Mouse (Mus musculus) CH12.LX (cell line): ENCODE data around the gene Stk35. TPM values are rescaled to one million over a fixed set of nuclear protein-coding genes. Genes with fewer than 3 reads are reported as not detected.
A peak's percentile ranks its signal among the peaks of the same experiment; 100 is the strongest.

ENCODE experiments used
- DNase-seq: peaks from one replicate; pipeline ENCODE4 v3.0.0-alpha.2; 2013; ENCODE audit errors: extremely low read depth
- H3K27ac ChIP-seq: 2 replicates; pipeline ENCODE4 v1.5.1; 2012; ENCODE audit warnings: low read depth, mild to moderate bottlenecking, control low read depth, moderate library complexity; ENCODE audit not compliant: insufficient read depth
- H3K27me3 ChIP-seq: replicated peaks from 2 replicates; pipeline ENCODE3; 2012; ENCODE audit warnings: inconsistent platforms
- H3K36me3 ChIP-seq, 2 experiments: replicated peaks in 1 of 2; 2 replicates each; pipeline versions ENCODE3 to v1.6.1; 2012; ENCODE audit warnings: inconsistent platforms in 1 of 2, low read length in 1 of 2, mild to moderate bottlenecking in 1 of 2, mixed read lengths in 1 of 2, moderate library complexity in 1 of 2; ENCODE audit not compliant: control insufficient read depth in 1 of 2, insufficient read depth in 1 of 2
- H3K4me1 ChIP-seq, 2 experiments: 2 replicates each; pipeline ENCODE4 v1.6.1; 2012; ENCODE audit warnings: inconsistent platforms in 1 of 2, moderate library complexity in 1 of 2; ENCODE audit not compliant: insufficient read depth in 2 of 2, control insufficient read depth in 1 of 2
- H3K4me2 ChIP-seq: 2 replicates; pipeline ENCODE4 v1.6.1; 2012; ENCODE audit warnings: low read depth, mild to moderate bottlenecking, control low read depth; ENCODE audit not compliant: poor library complexity, insufficient read depth, severe bottlenecking
- H3K4me3 ChIP-seq, 3 experiments: fragments of 150-350 bp in 1 of 3; sonication (generic) in 1 of 3; replicated peaks in 1 of 3; 2 replicates each; pipeline versions ENCODE3 to v1.5.1; 2011 to 2012; ENCODE audit warnings: low read depth in 2 of 3, low read length in 2 of 3, mild to moderate bottlenecking in 2 of 3, moderate library complexity in 2 of 3, control low read depth in 1 of 3, improper control_type of control experiment in 1 of 3, inconsistent platforms in 1 of 3, mixed read lengths in 1 of 3; ENCODE audit not compliant: poor library complexity in 1 of 3
- H3K79me2 ChIP-seq: replicated peaks from 2 replicates; pipeline ENCODE4 v1.6.1; 2012; ENCODE audit warnings: mild to moderate bottlenecking, moderate library complexity; ENCODE audit not compliant: control insufficient read depth, poor library complexity, insufficient read depth, severe bottlenecking; ENCODE audit errors: extremely low read depth
- H3K9ac ChIP-seq: 2 replicates; pipeline ENCODE4 v1.6.1; 2012; ENCODE audit warnings: low read depth, mild to moderate bottlenecking, control low read depth, moderate library complexity; ENCODE audit not compliant: insufficient read depth
- H3K9me3 ChIP-seq: replicated peaks from 2 replicates; pipeline ENCODE3; 2012; ENCODE audit warnings: low read length, inconsistent platforms, mixed read lengths
- CHD2 ChIP-seq: IDR thresholded peaks from 2 replicates; pipeline ENCODE4 v1.6.1; 2011; ENCODE audit warnings: low read length, improper control_type of control experiment
- CTCF ChIP-seq, 2 experiments: IDR thresholded peaks in 1 of 2; conservative IDR thresholded peaks in 1 of 2; 2 replicates each; pipeline ENCODE4 v1.5.1; 2011 to 2012; ENCODE audit warnings: low read depth in 2 of 2, low read length in 2 of 2, improper control_type of control experiment in 1 of 2, inconsistent platforms in 1 of 2, mild to moderate bottlenecking in 1 of 2, moderate library complexity in 1 of 2
- EP300 ChIP-seq: IDR thresholded peaks from 2 replicates; pipeline ENCODE4 v1.6.1; 2011; ENCODE audit warnings: low read length, improper control_type of control experiment
- NELFE ChIP-seq: IDR thresholded peaks from 2 replicates; pipeline ENCODE4 v1.6.1; 2011; ENCODE audit warnings: low read depth, low read length, improper control_type of control experiment
- POLR2A ChIP-seq: IDR thresholded peaks from 2 replicates; pipeline ENCODE4 v1.6.1; 2011; ENCODE audit warnings: low read depth, mild to moderate bottlenecking, improper control_type of control experiment, low read length
- SMC3 ChIP-seq: IDR thresholded peaks from 2 replicates; pipeline ENCODE4 v1.6.1; 2011; ENCODE audit warnings: low read depth, low read length, improper control_type of control experiment
- USF1 ChIP-seq: IDR thresholded peaks from 2 replicates; pipeline ENCODE4 v1.6.1; 2014; ENCODE audit warnings: low read depth, mild to moderate bottlenecking, inconsistent platforms, low read length, improper control_type of control experiment
- dilution Hi-C: fragments of 300-500 bp; cut with MboI; formaldehyde crosslinking; loops from 2 replicates; pipeline ENCODE4 v1.14.3; 2020; ENCODE audit warnings: low sequenced_read_pairs; ENCODE audit not compliant: extremely low pct_unique_long_range_greater_than_20kb, extremely low pct_ligation_motif_present
- in situ Hi-C: fragments of 300-500 bp; cut with MboI; formaldehyde crosslinking; loops from 3 replicates; pipeline ENCODE4 v1.14.3; 2019; ENCODE audit warnings: low sequenced_read_pairs, low pct_ligation_motif_present, low pct_unique_long_range_greater_than_20kb, mixed read lengths
- polyA plus RNA-seq: library from polyadenylated mRNA; unstranded; fragments of >175 nt; gene quantifications from 2 replicates; pipeline ENCODE4 v1.2.1, GENCODE M21; 2012; ENCODE audit warnings: low read depth; ENCODE audit not compliant: insufficient read length
- total RNA-seq, 2 experiments: library from RNA; depleted of rRNA; stranded (reverse); fragments of 300-350 nt in 1 of 2; fragments of >200 nt in 1 of 2; gene quantifications; 2 replicates each; pipeline ENCODE4 v1.2.3; 2012 to 2014

The Stk35 gene
- total and polyA plus RNA-seq, 3 experiments = 4.5 to 22.7 (median 7.3) TPM

- in situ Hi-C loops = no loop called here
Observed at GRCm38 (mm10) chr2:129797709-129798108, 2.6 kb upstream of the Stk35 start.

GRCm38 (mm10) chr2:129798410-129798809 lies 1.9 kb upstream of the Stk35 start:
- DNase-seq = no peak
- H3K27ac ChIP-seq = no peak overlapping the region
- TF ChIP-seq USF1 (no peak), NELFE (no peak), CTCF (conservative IDR thresholded peaks at IDR 0.05 in 1 of 2, IDR thresholded peaks at IDR 0.05 in 1 of 2; ENCODE audit: low read depth in 2 of 2, low read length in 2 of 2) (no peak)
- H3K4me3 ChIP-seq = no peak overlapping the region
- peaks cover 6% of the 10 kb centered on the region; the same call in 1 of the 2 replicates for H3K79me2 ChIP-seq
- peaks cover 11% of the 10 kb centered on the region for H3K9me3 ChIP-seq
- in situ Hi-C loops = no loop called here
- peaks cover 4 to 22% of the 10 kb centered on the region in 2 experiments; a peak in 3 of 4 replicates for H3K4me1 ChIP-seq
- H3K36me3 ChIP-seq = peaks cover 3 to 16% of the 10 kb centered on the region in 2 experiments
- dilution Hi-C loops = no loop called here
- no peak overlapping the region for H3K4me2 ChIP-seq
- H3K9ac ChIP-seq = no peak overlapping the region
- H3K27me3 ChIP-seq = no peaks in the 10 kb centered on the region

More at GRCm38 (mm10) chr2:129797709-129798108, 2.6 kb upstream of the Stk35 start:
- DNase-seq = no peak
- peaks cover 11% of the 10 kb centered on the region for H3K9me3 ChIP-seq
- H3K9ac ChIP-seq = no peak overlapping the region
- dilution Hi-C loops = no loop called here
- no peak overlapping the region for H3K4me3 ChIP-seq
- H3K4me1 ChIP-seq = peaks cover 4 to 15% of the 10 kb centered on the region in 2 experiments; a peak in 3 of 4 replicates
- H3K36me3 ChIP-seq = peaks cover 3 to 9% of the 10 kb centered on the region in 2 experiments
- no peak overlapping the region for H3K27ac ChIP-seq
- TF ChIP-seq POLR2A = no peak
- no peak overlapping the region for H3K4me2 ChIP-seq
- H3K79me2 ChIP-seq = peaks cover 6% of the 10 kb centered on the region; the same call in 1 of the 2 replicates
- H3K27me3 ChIP-seq = peaks cover 2% of the 10 kb centered on the region

GRCm38 (mm10) chr2:129800904-129801230 lies 550 bp downstream of the Stk35 start:
- H3K4me3 ChIP-seq = peak overlapping the region; percentile 71 to 89 (median 88)
- H3K79me2 ChIP-seq = peaks cover 6% of the 10 kb centered on the region; the same call in 1 of the 2 replicates
- dilution Hi-C loops (no loop called here), in situ Hi-C loops (no loop called here)
- peak overlapping the region; percentile 73 for H3K9ac ChIP-seq
- TF ChIP-seq EP300 (0 out of 2 replicates have a peak, but pooled peaks have one; percentile 25), SMC3 (no peak), CHD2 (no peak)
- H3K9me3 ChIP-seq = no peaks in the 10 kb centered on the region
- DNase-seq = no peak
- peaks cover 8 to 37% of the 10 kb centered on the region in 2 experiments for H3K36me3 ChIP-seq
- H3K4me1 ChIP-seq = peaks cover 4 to 38% of the 10 kb centered on the region in 2 experiments; a peak in 3 of 4 replicates
- peak overlapping the region; percentile 2; the same call in 1 of the 2 replicates for H3K4me2 ChIP-seq
- peak overlapping the region; percentile 18 for H3K27ac ChIP-seq
- H3K27me3 ChIP-seq = no peaks in the 10 kb centered on the region
